ENCODE assay signal across 8 mouse cellular contexts in genomic region chr15:83121709-83122565, GRCm38 (mm10). TPM values are rescaled to one million over a fixed set of nuclear protein-coding genes. Genes with fewer than 3 reads are reported as not detected.
A peak's percentile ranks its signal among the peaks of the same experiment; 100 is the strongest.
DNase-seq lines count a peak whose midpoint lies in the region; ATAC-seq and TF ChIP-seq lines count a peak whose summit lies in the region.

No protein-coding gene starts in this region.

- no peaks in the 10 kb centered on the region for H3K27me3 ChIP-seq in heart, embryonic 13.5 days (replicated peaks)
- H3K27me3 ChIP-seq in lung, postnatal 0 days (replicated peaks; ENCODE audit: insufficient read depth, low read length), result no peaks in the 10 kb centered on the region

- WGBS in heart, embryonic 13.5 days, result 3% methylated on average over 43 of the region's 43 CpGs
- 1% methylated on average over 40 of the region's 43 CpGs for WGBS in lung, postnatal 0 days

- peak; percentile 53 for TF ChIP-seq CTCF in lung, postnatal 0 days (IDR thresholded peaks at IDR 0.05)

- peaks cover 59% of the 10 kb centered on the region for H3K36me3 ChIP-seq in heart, embryonic 13.5 days
- peaks cover 23% of the 10 kb centered on the region for H3K36me3 ChIP-seq in lung, postnatal 0 days (ENCODE audit: insufficient read depth, low read length)

- ATAC-seq in heart, embryonic 13.5 days (ENCODE audit: extremely low read depth, insufficient number of reproducible peaks, low FRiP score, low TSS enrichment), result peak; percentile 22; the same call in 1 of the 2 replicates
- peak; percentile 53 for ATAC-seq in lung, postnatal 0 days

- H3K9me3 ChIP-seq in heart, embryonic 13.5 days, result no peaks in the 10 kb centered on the region
- H3K9me3 ChIP-seq in lung, postnatal 0 days (ENCODE audit: low read length), result no peaks in the 10 kb centered on the region

- H3K4me2 ChIP-seq in heart, embryonic 13.5 days, result peak overlapping the region; percentile 80
- peak overlapping the region; percentile 86 for H3K4me2 ChIP-seq in lung, postnatal 0 days (replicated peaks; ENCODE audit: low read depth, low read length)

- H3K9ac ChIP-seq in heart, embryonic 13.5 days, result peak overlapping the region; percentile 84
- peak overlapping the region; percentile 58 for H3K9ac ChIP-seq in lung, postnatal 0 days (replicated peaks; ENCODE audit: low read depth)

- DNase-seq in CD4-positive helper T cell, adult 2 months (ENCODE audit: low read depth, low spot score), result peak; percentile 83
- peak; percentile 82 for DNase-seq in ZHBTc4 (ENCODE audit: low read depth, low spot score)
- peak; percentile 72 for DNase-seq in embryo, embryonic 10.5 days (ENCODE audit: low spot score)
- peak; percentile 43 to 80 for DNase-seq in layer of hippocampus, adult 18-20 months (ENCODE audit: low spot score in 2 of 2)
- peak; percentile 68 for DNase-seq in lung, postnatal 0 days (ENCODE audit: low spot score)
- DNase-seq in retina, postnatal 7 days (ENCODE audit: low read depth, low spot score), result peak; percentile 20
- no peak for DNase-seq in urinary bladder, postnatal 10 days (ENCODE audit: low spot score)

- peaks cover 15% of the 10 kb centered on the region for H3K4me1 ChIP-seq in heart, embryonic 13.5 days
- H3K4me1 ChIP-seq in lung, postnatal 0 days (ENCODE audit: insufficient read depth, low read depth, low read length), result peaks cover 4% of the 10 kb centered on the region; the same call in 1 of the 2 replicates

- peak overlapping the region; percentile 75 for H3K4me3 ChIP-seq in heart, embryonic 13.5 days
- peak overlapping the region; percentile 91 for H3K4me3 ChIP-seq in lung, postnatal 0 days (ENCODE audit: low read depth, low read length)

- H3K27ac ChIP-seq in heart, embryonic 13.5 days (replicated peaks), result peak overlapping the region; percentile 68
- H3K27ac ChIP-seq in lung, postnatal 0 days (ENCODE audit: low read length), result peak overlapping the region; percentile 69

- no peak for TF ChIP-seq EP300 in lung, postnatal 0 days (IDR thresholded peaks at IDR 0.05)

RNA-seq across cellular contexts. Expression of gene Rrp7a, which starts 0.7 kb away (rescaled TPM):
- polyA plus RNA-seq in heart, embryonic 13.5 days (2015; fragmentation: Nextera tagmentation; extraction: Ambion mirVana), result 41.1 and 45.9 TPM in 2 replicates
- total RNA-seq in layer of hippocampus, adult 18-20 months (2021), result 100 to 1,000 TPM; 163 to 164 TPM
- polyA plus RNA-seq in lung, postnatal 0 days (2015; fragmentation: Nextera tagmentation; extraction: Ambion mirVana), result 38.2 and 40.2 TPM in 2 replicates

RNA-seq across cellular contexts. Expression of gene Poldip3, which starts 27.2 kb away (rescaled TPM):
- 73.9 and 74.2 TPM in 2 replicates for polyA plus RNA-seq in heart, embryonic 13.5 days (2015; fragmentation: Nextera tagmentation; extraction: Ambion mirVana)
- 10 to 100 TPM; 90.1 to 93.9 TPM for total RNA-seq in layer of hippocampus, adult 18-20 months (2021)
- 77.0 and 78.8 TPM in 2 replicates for polyA plus RNA-seq in lung, postnatal 0 days (2015; fragmentation: Nextera tagmentation; extraction: Ambion mirVana)

RNA-seq across cellular contexts. Expression of gene Serhl, which starts 32.6 kb away (rescaled TPM):
- polyA plus RNA-seq in heart, embryonic 13.5 days (2015; fragmentation: Nextera tagmentation; extraction: Ambion mirVana), result 61.0 and 62.8 TPM in 2 replicates
- 10 to 100 TPM in 1 of 2 experiments, 1 to 10 TPM in 1; 8.5 to 10.6 TPM for total RNA-seq in layer of hippocampus, adult 18-20 months (2021)
- 50.9 and 53.9 TPM in 2 replicates for polyA plus RNA-seq in lung, postnatal 0 days (2015; fragmentation: Nextera tagmentation; extraction: Ambion mirVana)

RNA-seq across cellular contexts. Expression of gene Cyb5r3, which starts 50.5 kb away (rescaled TPM):
- polyA plus RNA-seq in heart, embryonic 13.5 days (2015; fragmentation: Nextera tagmentation; extraction: Ambion mirVana), result 127 and 137 TPM in 2 replicates
- 10 to 100 TPM; 71.2 to 71.5 TPM for total RNA-seq in layer of hippocampus, adult 18-20 months (2021)
- polyA plus RNA-seq in lung, postnatal 0 days (2015; fragmentation: Nextera tagmentation; extraction: Ambion mirVana), result 170 and 183 TPM in 2 replicates
